Mouse (Mus musculus): Measurements from ENCODE around the gene Apba3.

The Apba3 gene

GRCm38 (mm10) chr10:81252424-81253419 is 14.0 kb upstream of the Apba3 start, which contains the start of gene Matk:
Gene Matk (plus strand): TSS chr10:81252935.
- peak; percentile 81 to 83 for DNase-seq (ENCODE audit: low spot score in 2 of 2)

DNA sequence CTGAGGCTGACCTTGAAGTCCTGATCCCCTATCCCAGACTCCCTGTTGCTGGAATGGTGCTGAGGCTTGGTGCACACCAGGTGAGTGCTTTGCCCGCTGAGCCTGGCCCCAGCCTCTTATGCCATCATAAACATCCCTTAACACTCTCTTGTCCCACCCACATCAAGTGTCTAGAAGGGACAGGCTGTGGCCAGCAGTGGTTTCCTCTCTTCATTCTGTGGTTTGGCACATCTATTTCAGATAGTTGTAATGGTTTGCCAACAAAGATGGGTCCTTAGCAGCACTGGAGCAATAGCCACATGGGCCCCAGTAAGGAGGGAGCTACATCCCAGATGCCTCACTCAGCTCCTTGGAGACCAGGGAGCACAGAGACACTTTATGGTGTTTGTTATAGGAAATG is 11.9 kb upstream of the Apba3 start:
- no peak for DNase-seq (ENCODE audit: low spot score in 2 of 2)

GRCm38 (mm10) chr10:81257158-81258039 is 9.4 kb upstream of the Apba3 start:
- DNase-seq (ENCODE audit: low spot score in 2 of 2): no peak

- no peak for DNase-seq (ENCODE audit: low spot score in 2 of 2)
These were observed 7.4 kb upstream of the Apba3 start for GRCm38 (mm10) chr10:81259225-81259884.

DNA sequence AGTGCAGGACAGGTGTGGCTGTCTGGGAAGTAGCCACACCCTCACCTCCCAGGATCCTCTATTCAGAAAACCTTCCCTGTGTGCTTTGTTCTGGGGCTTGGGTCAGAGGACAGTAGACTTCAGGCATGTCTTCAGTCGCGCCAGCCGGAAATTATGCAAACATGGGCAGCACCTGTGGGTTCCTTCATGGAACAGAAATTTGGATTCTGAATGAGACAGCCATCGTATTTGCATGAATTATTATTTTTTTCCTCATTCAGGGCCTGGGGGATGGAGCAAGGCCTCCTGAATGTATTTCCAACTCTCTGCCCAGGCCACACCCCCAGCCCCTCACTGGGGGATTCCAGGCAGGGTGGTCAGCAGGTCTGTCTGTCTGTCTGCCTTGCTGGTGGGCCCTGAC is 5.7 kb upstream of the Apba3 start:
- no peak for DNase-seq (ENCODE audit: low spot score in 2 of 2)

GRCm38 (mm10) chr10:81265540-81265939 is 1.2 kb upstream of the Apba3 start:
- DNase-seq (ENCODE audit: low spot score in 2 of 2): no peak

- peak; percentile 69 to 76 for DNase-seq (ENCODE audit: low spot score in 2 of 2)
These were observed 1.3 kb downstream of the Apba3 start for GRCm38 (mm10) chr10:81268056-81268455.

DNA sequence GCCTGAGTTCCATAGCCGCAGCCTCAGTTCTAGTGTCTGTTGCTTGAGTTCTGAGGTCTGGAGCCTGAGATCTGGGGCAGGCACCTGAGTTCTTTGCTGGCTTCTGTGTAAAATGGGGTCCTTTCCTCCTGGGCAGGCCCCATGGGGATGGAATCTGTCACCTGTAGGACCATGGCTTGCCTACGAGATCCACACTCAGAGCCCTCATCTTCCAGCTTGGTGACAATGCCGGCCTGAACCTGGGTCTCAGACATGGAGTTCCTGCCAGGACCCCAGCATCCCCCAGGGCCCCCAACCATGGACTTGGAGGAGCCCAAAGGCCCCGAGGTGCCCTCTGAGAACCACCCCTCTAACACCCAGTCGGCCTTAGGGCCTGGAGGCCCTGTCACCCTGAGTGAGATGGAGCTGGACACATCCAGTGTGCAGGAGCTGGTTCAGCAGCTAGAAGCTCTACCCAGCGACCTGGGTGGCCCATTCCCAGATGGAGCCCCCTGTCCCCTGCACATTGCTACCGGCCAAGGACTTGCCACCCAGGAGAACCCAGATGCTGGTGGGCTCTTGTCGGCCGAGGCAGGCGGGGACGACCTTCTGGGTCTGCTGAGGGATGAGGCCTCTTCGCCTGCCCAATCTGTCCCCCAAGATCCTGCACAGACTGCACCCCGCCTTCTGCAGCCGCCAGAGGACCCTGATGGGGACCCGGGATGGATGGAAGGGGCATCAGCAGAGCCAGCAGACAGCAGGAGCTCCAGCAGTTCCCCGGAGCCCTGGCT is 2.1 kb downstream of the Apba3 start:
- no peak for DNase-seq (ENCODE audit: low spot score in 2 of 2)

DNA sequence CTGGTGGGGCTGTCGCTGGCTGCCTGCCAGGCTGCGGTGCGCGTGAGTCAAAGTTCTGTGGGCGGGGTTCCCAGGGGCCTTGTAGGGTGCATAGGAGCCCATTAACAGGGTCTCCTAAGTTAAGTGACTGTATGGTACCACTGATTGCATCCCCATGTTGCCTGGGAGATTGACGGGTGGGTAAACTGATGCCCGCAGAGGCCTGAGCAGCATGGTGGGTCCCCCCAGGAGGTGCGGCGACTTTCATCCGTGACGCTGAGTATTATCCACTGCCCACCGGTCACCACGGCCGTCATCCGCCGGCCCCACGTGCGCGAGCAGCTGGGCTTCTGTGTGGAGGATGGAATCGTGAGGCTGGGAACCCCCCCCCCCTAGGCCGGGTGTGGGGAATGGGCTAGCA is 5.6 kb downstream of the Apba3 start:
- DNase-seq (ENCODE audit: low spot score in 2 of 2): no peak

- DNase-seq (ENCODE audit: low spot score in 2 of 2): no peak
These were observed 7.1 kb downstream of the Apba3 start for GRCm38 (mm10) chr10:81273842-81274241.

- no peak for DNase-seq (ENCODE audit: low spot score in 2 of 2)
These were observed 10.9 kb downstream of the Apba3 start for GRCm38 (mm10) chr10:81277676-81278075.

- DNase-seq (ENCODE audit: low spot score in 2 of 2): no peak
These were observed 12.7 kb downstream of the Apba3 start for GRCm38 (mm10) chr10:81279496-81279895.

DNA sequence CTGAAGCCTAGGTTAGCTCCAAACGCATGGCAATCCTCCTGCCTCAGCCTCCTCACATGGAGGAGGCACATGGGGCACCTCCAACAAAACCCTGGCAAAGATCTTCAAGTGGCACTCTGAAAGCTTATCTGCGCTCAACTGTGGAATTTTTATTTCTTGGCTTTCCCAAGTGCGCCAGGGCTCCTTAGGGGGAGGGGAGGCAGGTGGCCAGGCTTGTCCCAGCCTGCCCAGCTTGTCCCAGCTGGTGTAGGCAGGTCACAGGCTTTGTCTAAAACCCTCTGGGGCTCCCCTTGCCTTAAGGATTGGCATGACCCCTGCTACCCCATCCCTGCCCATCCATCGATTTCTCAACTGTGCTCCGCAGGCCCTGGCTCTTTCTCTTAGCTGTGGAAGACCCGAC is 17.4 kb downstream of the Apba3 start:
- DNase-seq (ENCODE audit: low spot score in 2 of 2): no peak

DNA sequence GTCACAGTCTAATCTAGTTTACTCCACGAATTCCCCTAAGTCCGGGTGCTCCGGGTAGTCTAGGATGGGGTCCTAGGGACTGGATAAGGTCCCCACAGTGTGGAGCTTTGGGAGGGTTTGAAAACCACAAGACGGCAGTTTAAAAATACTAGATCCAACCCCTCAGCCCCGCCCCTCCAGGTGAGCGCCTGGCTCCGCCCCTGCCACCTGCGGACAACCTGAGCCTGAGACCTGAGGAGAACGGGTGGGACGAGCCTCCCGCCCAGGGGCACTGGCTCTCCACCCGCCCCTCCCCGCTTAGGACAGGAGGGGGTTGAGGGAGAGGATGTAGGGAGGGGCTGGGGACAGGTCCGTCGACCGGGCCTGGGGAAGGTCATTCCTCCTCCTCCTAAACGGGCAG is 18.0 kb downstream of the Apba3 start:
- no peak for DNase-seq (ENCODE audit: low spot score in 2 of 2)

DNA sequence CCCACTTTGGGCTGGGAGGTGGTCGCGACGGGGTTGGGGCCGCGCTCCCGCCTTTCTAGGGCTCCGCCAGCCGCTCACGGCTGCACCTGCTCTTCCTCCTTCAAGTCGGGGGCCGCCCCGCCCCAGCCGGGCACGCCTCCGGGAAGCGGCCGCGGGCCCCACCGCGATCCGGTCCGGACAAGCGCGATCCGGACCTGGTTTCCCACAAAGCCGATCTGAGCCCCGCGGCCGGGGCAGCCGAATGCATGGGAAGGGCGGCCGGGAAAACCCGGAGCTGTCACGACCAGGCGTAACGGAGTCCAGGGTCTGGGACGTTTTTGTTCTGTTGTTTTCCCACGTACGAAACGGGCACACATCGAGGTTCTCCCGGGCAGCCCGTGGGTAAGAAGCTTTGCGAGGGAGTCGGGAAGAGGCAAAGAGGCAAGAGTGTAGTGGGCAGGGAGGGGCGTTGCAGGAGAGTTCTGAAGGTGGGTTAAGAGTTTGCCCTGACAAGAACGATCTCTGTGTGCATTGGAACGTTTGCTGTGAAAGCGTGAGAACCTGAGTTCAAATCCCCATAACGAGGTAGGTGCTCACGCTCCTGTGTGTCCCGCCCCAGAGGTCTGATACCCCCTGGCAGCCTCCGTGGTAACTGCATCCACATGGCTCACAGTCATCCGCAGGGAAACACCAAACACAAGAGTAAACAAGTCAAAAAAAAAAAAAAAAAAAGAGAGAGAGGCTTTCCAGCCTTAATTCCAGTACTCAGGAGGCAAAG is 19.1 kb downstream of the Apba3 start:
- peak in 1 of 2 experiments; percentile 77 for DNase-seq (ENCODE audit: low spot score in 2 of 2)

GRCm38 (mm10) chr10:81286586-81286985 is 19.8 kb downstream of the Apba3 start:
- DNase-seq (ENCODE audit: low spot score in 2 of 2): no peak

GRCm38 (mm10) chr10:81287513-81288157 is 20.9 kb downstream of the Apba3 start:
- no peak for DNase-seq (ENCODE audit: low spot score in 2 of 2)

GRCm38 (mm10) chr10:81288601-81289000 is 21.8 kb downstream of the Apba3 start:
- DNase-seq (ENCODE audit: low spot score in 2 of 2): no peak

DNA sequence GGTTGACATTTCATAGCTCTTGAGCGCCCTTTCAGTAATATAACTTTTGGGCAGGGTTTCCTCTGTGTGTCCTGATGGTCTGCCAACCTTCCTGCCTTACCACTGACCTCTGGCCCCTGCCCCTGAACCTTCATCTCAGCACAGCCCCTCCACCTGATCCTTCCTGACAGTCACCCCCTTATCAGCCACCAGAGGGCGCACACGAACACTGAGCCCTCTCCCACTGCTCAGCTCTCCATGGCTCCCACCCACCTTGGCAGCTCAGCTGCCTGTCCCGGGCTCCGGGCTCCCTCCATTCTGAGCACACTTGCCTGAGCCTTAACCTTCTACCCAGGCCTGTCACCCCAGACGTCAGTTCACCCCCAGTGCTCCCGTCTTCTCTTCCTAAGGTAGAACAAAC is 22.5 kb downstream of the Apba3 start:
- DNase-seq (ENCODE audit: low spot score in 2 of 2): peak in 1 of 2 experiments; percentile 52

DNA sequence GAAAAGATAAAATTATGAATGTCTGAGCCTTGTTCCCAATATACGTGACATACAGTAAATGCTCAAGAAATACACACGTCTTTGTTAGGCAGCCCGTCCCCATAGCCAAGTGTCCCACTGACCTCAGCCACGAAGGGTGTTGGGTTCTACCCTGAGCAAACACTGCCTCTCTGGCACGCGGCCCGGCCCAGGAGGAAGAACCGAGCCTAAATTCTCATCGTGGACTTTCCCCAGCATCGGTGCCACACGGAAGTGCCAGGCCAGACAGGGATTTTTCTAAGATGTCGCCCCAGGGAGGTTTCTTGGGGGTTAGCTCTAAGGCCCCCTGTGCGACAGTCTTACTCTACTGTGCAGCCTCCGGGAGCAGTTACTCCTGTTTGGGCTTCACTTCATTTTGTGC is 23.1 kb downstream of the Apba3 start:
- no peak for DNase-seq (ENCODE audit: low spot score in 2 of 2)

Data from frontal cortex, postnatal 14 days (tissue).